Mouse (Mus musculus): Measurements from ENCODE around the gene Fbxo2.

DNA sequence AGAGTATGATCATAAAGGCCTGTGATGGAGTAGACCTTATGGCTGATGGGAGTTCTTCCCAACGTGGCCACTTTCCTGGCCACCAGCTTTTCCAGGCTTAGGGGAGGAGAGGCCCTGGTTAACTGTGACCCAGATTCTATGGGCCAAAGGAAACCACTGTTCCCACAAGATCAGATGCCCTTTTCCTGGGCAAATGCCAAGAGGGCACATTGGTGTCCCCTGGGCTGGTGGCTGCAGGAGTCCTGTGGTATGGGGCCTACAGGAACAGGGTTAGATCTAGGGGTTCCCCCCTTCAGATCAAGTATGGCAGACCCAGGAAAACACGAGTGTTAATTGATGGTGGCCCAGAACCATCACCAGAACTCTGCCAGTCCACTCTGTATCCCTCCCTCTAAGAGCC is 12.7 kb upstream of the Fbxo2 start:
- TF ChIP-seq POLR2A (IDR thresholded peaks at IDR 0.05; ENCODE audit: extremely low read depth, insufficient read depth, low read length), result no peak
- TF ChIP-seq CTCF (IDR thresholded peaks at IDR 0.05; ENCODE audit: low read depth, low read length), result no peak
